Mouse (Mus musculus) forebrain, embryonic 16.5 days (tissue): Measurements from ENCODE around the gene Gmds. TPM values are rescaled to one million over a fixed set of nuclear protein-coding genes. Genes with fewer than 3 reads are reported as not detected.

Experiments
- ATAC-seq: fragments of 200-750 bp; cut with Nextera tagmentation; 2 replicates; pipeline ENCODE4 v1.8.0; 2017; ENCODE audit warnings: mild to moderate bottlenecking, moderate library complexity
- H3K27ac ChIP-seq: fragments of 300-500 bp; sonication (generic); 2 replicates; pipeline ENCODE4 v1.5.1; 2014; ENCODE audit warnings: low read length, control low read depth
- H3K27me3 ChIP-seq: fragments of 300-500 bp; sonication (generic); replicated peaks from 2 replicates; pipeline ENCODE4 v1.6.1; 2014; ENCODE audit warnings: low read length; ENCODE audit not compliant: control insufficient read depth, insufficient read depth
- H3K36me3 ChIP-seq: fragments of 300-500 bp; sonication (generic); 2 replicates; pipeline ENCODE4 v1.6.1; 2014; ENCODE audit not compliant: control insufficient read depth, insufficient read depth
- H3K4me1 ChIP-seq: fragments of 300-500 bp; sonication (generic); replicated peaks from 2 replicates; pipeline ENCODE4 v1.6.1; 2014; ENCODE audit warnings: low read length; ENCODE audit not compliant: control insufficient read depth, insufficient read depth
- H3K4me2 ChIP-seq: fragments of 300-500 bp; sonication (generic); 2 replicates; pipeline ENCODE4 v1.6.1; 2014; ENCODE audit warnings: mild to moderate bottlenecking, low read length, control low read depth
- H3K4me3 ChIP-seq: fragments of 300-500 bp; sonication (generic); replicated peaks from 2 replicates; pipeline ENCODE4 v1.5.1; 2014; ENCODE audit warnings: mild to moderate bottlenecking, low read length, control low read depth
- H3K9ac ChIP-seq: fragments of 300-500 bp; sonication (generic); replicated peaks from 2 replicates; pipeline ENCODE4 v1.6.1; 2014; ENCODE audit warnings: low read depth, low read length, control low read depth
- H3K9me3 ChIP-seq: fragments of 300-500 bp; sonication (generic); 2 replicates; pipeline ENCODE4 v1.6.1; 2016; ENCODE audit warnings: low read length; ENCODE audit not compliant: control insufficient read depth
- whole genome bisulfite sequencing: fragments of 180-500 bp; shearing (Covaris S2); extraction: QIAGEN DNeasy Blood & Tissue Kit; methylation state at CpG from one replicate; pipeline ENCODE4 v1.1.7; 2014; 5-methylcytosine and 5-hydroxymethylcytosine counted together
- polyA plus RNA-seq: library from polyadenylated mRNA; unstranded; fragments of >200 nt; fragmentation: Nextera tagmentation; extraction: Ambion mirVana; gene quantifications from 2 replicates; pipeline ENCODE4 v1.2.1, GENCODE M21; 2015

Gmds gene
- polyA plus RNA-seq, 1 experiment from 2014 or later, result 35.8 TPM

- Histone ChIP-seq H3K9me3 (no peaks in the 10 kb centered on the region), H3K27me3 (no peaks in the 10 kb centered on the region), H3K4me3 (no peak overlapping the region), H3K27ac (no peak overlapping the region), H3K4me2 (no peak overlapping the region), H3K9ac (no peak overlapping the region), H3K4me1 (no peaks in the 10 kb centered on the region), H3K36me3 (no peaks in the 10 kb centered on the region)
- ATAC-seq, result peak; percentile 67
- 26% methylated on average over 6 of the region's 6 CpGs for WGBS
Measured at GRCm38 (mm10) chr13:32055321-32055720, 283.2 kb downstream of the Gmds start.

GRCm38 (mm10) chr13:32053587-32053986, 285.0 kb downstream of the Gmds start:
- Histone ChIP-seq H3K9ac (no peak overlapping the region), H3K4me2 (no peak overlapping the region), H3K4me1 (no peaks in the 10 kb centered on the region), H3K27me3 (no peaks in the 10 kb centered on the region), H3K4me3 (no peak overlapping the region), H3K9me3 (no peaks in the 10 kb centered on the region), H3K36me3 (no peaks in the 10 kb centered on the region), H3K27ac (no peak overlapping the region)
- ATAC-seq, result no peak

- no peaks in the 10 kb centered on the region for H3K9me3 ChIP-seq
- no peak for ATAC-seq
- no peak overlapping the region for H3K27ac ChIP-seq
- H3K27me3 ChIP-seq, result no peaks in the 10 kb centered on the region
- H3K4me3 ChIP-seq, result no peak overlapping the region
- no peak overlapping the region for H3K9ac ChIP-seq
- no peak overlapping the region for H3K4me2 ChIP-seq
- WGBS, result 56% methylated on average over 6 of the region's 6 CpGs
- no peaks in the 10 kb centered on the region for H3K36me3 ChIP-seq
- H3K4me1 ChIP-seq, result no peaks in the 10 kb centered on the region
Measured at GRCm38 (mm10) chr13:32047980-32048959, 290.3 kb downstream of the Gmds start.

GRCm38 (mm10) chr13:32046961-32047360, 291.6 kb downstream of the Gmds start:
- no peaks in the 10 kb centered on the region for H3K36me3 ChIP-seq
- no peak overlapping the region for H3K4me3 ChIP-seq
- H3K4me1 ChIP-seq, result 0 out of 2 replicates have a peak, but pooled peaks cover 2% of the 10 kb centered on the region
- H3K4me2 ChIP-seq, result no peak overlapping the region
- H3K9me3 ChIP-seq, result no peaks in the 10 kb centered on the region
- H3K27me3 ChIP-seq, result no peaks in the 10 kb centered on the region
- no peak for ATAC-seq
- H3K27ac ChIP-seq, result no peak overlapping the region
- no peak overlapping the region for H3K9ac ChIP-seq
- WGBS, result 30% methylated on average over 4 of the region's 4 CpGs

- no peaks in the 10 kb centered on the region for H3K9me3 ChIP-seq
- no peak overlapping the region for H3K9ac ChIP-seq
- H3K4me2 ChIP-seq, result no peak overlapping the region
- no peaks in the 10 kb centered on the region for H3K27me3 ChIP-seq
- H3K27ac ChIP-seq, result no peak overlapping the region
- H3K4me1 ChIP-seq, result 0 out of 2 replicates have a peak, but pooled peaks cover 2% of the 10 kb centered on the region
- 74% methylated on average over 2 of the region's 2 CpGs for WGBS
- ATAC-seq, result no peak; the same call in 1 of the 2 replicates
- no peak overlapping the region for H3K4me3 ChIP-seq
- no peaks in the 10 kb centered on the region for H3K36me3 ChIP-seq
Measured at GRCm38 (mm10) chr13:32042748-32043147, 295.8 kb downstream of the Gmds start.

- no peaks in the 10 kb centered on the region for H3K27me3 ChIP-seq
- no peaks in the 10 kb centered on the region for H3K9me3 ChIP-seq
- 0 out of 2 replicates have a peak, but pooled peaks cover 2% of the 10 kb centered on the region for H3K4me1 ChIP-seq
- 94% methylated on average over 1 of the region's 1 CpGs for WGBS
- H3K4me3 ChIP-seq, result no peak overlapping the region
- no peak overlapping the region for H3K27ac ChIP-seq
- no peak for ATAC-seq
- no peaks in the 10 kb centered on the region for H3K36me3 ChIP-seq
- H3K4me2 ChIP-seq, result no peak overlapping the region
- no peak overlapping the region for H3K9ac ChIP-seq
Measured at GRCm38 (mm10) chr13:32040822-32041221, 297.7 kb downstream of the Gmds start.

- Histone ChIP-seq H3K4me1 (no peaks in the 10 kb centered on the region), H3K9ac (no peak overlapping the region), H3K4me2 (no peak overlapping the region), H3K27ac (no peak overlapping the region), H3K9me3 (no peaks in the 10 kb centered on the region), H3K36me3 (no peaks in the 10 kb centered on the region), H3K27me3 (no peaks in the 10 kb centered on the region), H3K4me3 (no peak overlapping the region)
- WGBS, result 28% methylated on average over 5 of the region's 5 CpGs
- no peak for ATAC-seq
Measured at GRCm38 (mm10) chr13:32036902-32037301, 301.6 kb downstream of the Gmds start.

GRCm38 (mm10) chr13:32034799-32035448, 303.6 kb downstream of the Gmds start:
- ATAC-seq, result no peak
- H3K36me3 ChIP-seq, result no peaks in the 10 kb centered on the region
- H3K9me3 ChIP-seq, result no peaks in the 10 kb centered on the region
- H3K27me3 ChIP-seq, result no peaks in the 10 kb centered on the region
- no peaks in the 10 kb centered on the region for H3K4me1 ChIP-seq
- no peak overlapping the region for H3K9ac ChIP-seq
- H3K4me2 ChIP-seq, result no peak overlapping the region
- H3K27ac ChIP-seq, result no peak overlapping the region
- WGBS, result 95% methylated on average over 6 of the region's 6 CpGs
- no peak overlapping the region for H3K4me3 ChIP-seq

GRCm38 (mm10) chr13:32034139-32034538, 304.4 kb downstream of the Gmds start:
- Histone ChIP-seq H3K4me2 (no peak overlapping the region), H3K9ac (no peak overlapping the region), H3K4me1 (no peaks in the 10 kb centered on the region), H3K9me3 (no peaks in the 10 kb centered on the region), H3K27ac (no peak overlapping the region), H3K4me3 (no peak overlapping the region), H3K27me3 (no peaks in the 10 kb centered on the region), H3K36me3 (no peaks in the 10 kb centered on the region)
- no peak for ATAC-seq
- 53% methylated on average over 8 of the region's 8 CpGs for WGBS
